In the genomic region with DNA sequence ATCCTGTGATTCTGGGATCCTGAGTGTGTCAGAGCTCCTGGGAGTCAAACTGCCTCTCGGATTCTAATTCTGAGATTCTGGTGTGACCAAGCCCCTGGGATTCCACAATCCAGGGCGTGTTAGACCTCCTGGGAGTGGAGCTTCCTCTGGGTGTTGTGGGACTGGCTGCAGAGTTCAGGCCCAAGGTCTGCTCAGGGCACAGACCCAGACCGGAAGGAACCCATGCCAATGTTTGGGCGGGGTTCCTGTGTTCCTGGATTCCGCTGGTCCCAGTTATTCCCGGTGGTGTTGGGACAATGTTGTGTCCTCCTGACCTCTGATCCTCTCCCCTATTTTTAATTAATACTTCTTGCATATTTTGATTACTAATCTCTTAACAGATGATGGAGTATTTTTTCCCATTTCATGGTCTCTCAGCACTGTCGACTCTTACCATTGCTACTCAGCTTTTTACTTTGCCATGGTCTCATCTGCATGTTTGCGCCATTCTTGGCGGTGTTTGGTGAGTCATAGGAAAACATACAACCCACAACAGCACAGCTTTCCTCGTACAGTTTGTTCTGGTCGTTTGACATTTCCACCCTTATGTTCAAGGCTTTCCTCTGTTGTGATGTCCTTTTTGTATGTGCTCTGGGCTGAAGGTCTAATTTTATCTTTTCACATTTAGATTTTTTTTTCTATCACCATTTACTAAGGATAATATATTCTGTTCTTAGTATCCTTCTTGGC, we compare ENCODE assay signal across 12 mouse cellular contexts. TPM values are rescaled to one million over a fixed set of nuclear protein-coding genes. Genes with fewer than 3 reads are reported as not detected.
A peak's percentile ranks its signal among the peaks of the same experiment; 100 is the strongest.
DNase-seq lines count a peak whose midpoint lies in the region; ATAC-seq and TF ChIP-seq lines count a peak whose summit lies in the region.
"Had no signal": no experiment of that assay in that cellular context is flagged by ENCODE, and none has a peak within 500 bp of the region (broad histone marks: within the 10 kb centered on the region; RNA-seq: fewer than 3 reads in every experiment).

No protein-coding gene starts in this region.

- H3K4me1 ChIP-seq in heart, embryonic 12.5 days (replicated peaks), result no peaks in the 10 kb centered on the region
- no peaks in the 10 kb centered on the region for H3K4me1 ChIP-seq in thymus, adult 2 months (replicated peaks; ENCODE audit: control insufficient read depth, insufficient read depth, low read length)
- H3K4me1 ChIP-seq in forebrain, embryonic 15.5 days, result no peaks in the 10 kb centered on the region
- no peaks in the 10 kb centered on the region for H3K4me1 ChIP-seq in hindbrain, postnatal 0 days (ENCODE audit: insufficient read depth, low read length)
- H3K4me1 ChIP-seq: embryonic facial prominence, embryonic 13.5 days; neural tube, embryonic 12.5 days had no signal

- no peaks in the 10 kb centered on the region for H3K36me3 ChIP-seq in heart, embryonic 12.5 days
- H3K36me3 ChIP-seq in thymus, adult 2 months (ENCODE audit: control insufficient read depth, insufficient read depth, low read length), result no peaks in the 10 kb centered on the region
- no peaks in the 10 kb centered on the region for H3K36me3 ChIP-seq in forebrain, embryonic 15.5 days
- H3K36me3 ChIP-seq in hindbrain, postnatal 0 days (ENCODE audit: insufficient read depth, low read length), result no peaks in the 10 kb centered on the region
- H3K36me3 ChIP-seq: embryonic facial prominence, embryonic 13.5 days; neural tube, embryonic 12.5 days had no signal

- no peaks in the 10 kb centered on the region for H3K27me3 ChIP-seq in heart, embryonic 12.5 days (replicated peaks)
- no peaks in the 10 kb centered on the region for H3K27me3 ChIP-seq in thymus, adult 2 months (ENCODE audit: control insufficient read depth, insufficient read depth, low read length)
- no peaks in the 10 kb centered on the region for H3K27me3 ChIP-seq in forebrain, embryonic 15.5 days
- H3K27me3 ChIP-seq in hindbrain, postnatal 0 days (ENCODE audit: insufficient read depth, low read length), result no peaks in the 10 kb centered on the region
- H3K27me3 ChIP-seq: embryonic facial prominence, embryonic 13.5 days; neural tube, embryonic 12.5 days had no signal

- no peak for ATAC-seq in heart, embryonic 12.5 days (ENCODE audit: insufficient number of reproducible peaks, low FRiP score)
- no peak for ATAC-seq in forebrain, embryonic 15.5 days (replicated peaks)
- no peak for ATAC-seq in hindbrain, postnatal 0 days

- H3K9me3 ChIP-seq in heart, embryonic 12.5 days (replicated peaks), result no peaks in the 10 kb centered on the region
- no peaks in the 10 kb centered on the region for H3K9me3 ChIP-seq in forebrain, embryonic 15.5 days
- H3K9me3 ChIP-seq in hindbrain, postnatal 0 days (ENCODE audit: low read length), result no peaks in the 10 kb centered on the region
- H3K9me3 ChIP-seq: embryonic facial prominence, embryonic 13.5 days; neural tube, embryonic 12.5 days had no signal

- 80% methylated on average over 11 of the region's 11 CpGs for WGBS in heart, embryonic 12.5 days
- WGBS in thymus, adult 2 months, result 82% methylated on average over 11 of the region's 11 CpGs
- 90% methylated on average over 11 of the region's 11 CpGs for WGBS in forebrain, embryonic 15.5 days
- 83% methylated on average over 11 of the region's 11 CpGs for WGBS in hindbrain, postnatal 0 days

- no peak overlapping the region for H3K4me3 ChIP-seq in heart, embryonic 12.5 days
- no peak overlapping the region for H3K4me3 ChIP-seq in thymus, adult 2 months (ENCODE audit: control insufficient read depth, insufficient read depth, low read length)
- no peak overlapping the region for H3K4me3 ChIP-seq in forebrain, embryonic 15.5 days
- no peak overlapping the region for H3K4me3 ChIP-seq in hindbrain, postnatal 0 days (ENCODE audit: low read length)
- H3K4me3 ChIP-seq: embryonic facial prominence, embryonic 13.5 days; neural tube, embryonic 12.5 days had no signal

- no peak overlapping the region for H3K4me2 ChIP-seq in heart, embryonic 12.5 days
- no peak overlapping the region for H3K4me2 ChIP-seq in forebrain, embryonic 15.5 days (replicated peaks)
- H3K4me2 ChIP-seq in hindbrain, postnatal 0 days (ENCODE audit: low read depth, low read length), result no peak overlapping the region
- H3K4me2 ChIP-seq: embryonic facial prominence, embryonic 13.5 days; lung, embryonic 14.5 days; neural tube, embryonic 12.5 days had no signal

- intact Hi-C loops in heart, postnatal 25 days (cut with DNase I), result no loop called here

- peak; percentile 80 to 89 for DNase-seq in heart, adult 18-20 months
- DNase-seq in adrenal gland, postnatal 10 days, result peak; percentile 80
- peak; percentile 64 for DNase-seq in heart, postnatal 25 days (ENCODE audit: low spot score)
- peak; percentile 88 for DNase-seq in lung, postnatal 36 days
- DNase-seq in thymus, adult 2 months, result no peak
- DNase-seq in hindbrain, postnatal 0 days (ENCODE audit: low spot score), result no peak
- DNase-seq: lung, embryonic 14.5 days had no signal

- TF ChIP-seq POLR2A in thymus, adult 2 months (IDR thresholded peaks at IDR 0.05; ENCODE audit: control insufficient read depth, extremely low read depth, insufficient read depth, low read length, poor library complexity), result no peak

- H3K9ac ChIP-seq in heart, embryonic 12.5 days, result no peak overlapping the region
- no peak overlapping the region for H3K9ac ChIP-seq in forebrain, embryonic 15.5 days (replicated peaks)
- H3K9ac ChIP-seq in hindbrain, postnatal 0 days (replicated peaks; ENCODE audit: low read length), result no peak overlapping the region
- H3K9ac ChIP-seq: embryonic facial prominence, embryonic 13.5 days; lung, embryonic 14.5 days; neural tube, embryonic 12.5 days had no signal

- H3K27ac ChIP-seq in heart, embryonic 12.5 days (ENCODE audit: poor library complexity, severe bottlenecking), result no peak overlapping the region
- H3K27ac ChIP-seq in thymus, adult 2 months (ENCODE audit: control insufficient read depth, insufficient read depth, low read length), result no peak overlapping the region
- H3K27ac ChIP-seq in forebrain, embryonic 15.5 days (replicated peaks), result no peak overlapping the region
- no peak overlapping the region for H3K27ac ChIP-seq in hindbrain, postnatal 0 days
- H3K27ac ChIP-seq: embryonic facial prominence, embryonic 13.5 days; neural tube, embryonic 12.5 days had no signal

- TF ChIP-seq CTCF in thymus, adult 2 months (IDR thresholded peaks at IDR 0.05; ENCODE audit: borderline replicate concordance, control insufficient read depth, extremely low read depth, insufficient read depth, low read length, poor library complexity), result no peak
- TF ChIP-seq CTCF in hindbrain, postnatal 0 days (IDR thresholded peaks at IDR 0.05; ENCODE audit: low read depth), result no peak

RNA-seq across cellular contexts. Expression of a gene that starts 10.6 kb away (rescaled TPM):
- not detected for total RNA-seq in heart, adult 18-20 months (2021)
- not detected in 2 replicates for polyA plus RNA-seq in heart, embryonic 12.5 days (2016; fragmentation: Nextera tagmentation; extraction: Ambion mirVana)
- total RNA-seq in adrenal gland, postnatal 10 days (2021), result not detected
- total RNA-seq in heart, postnatal 25 days (2021), result not detected
- not detected in 2 replicates for polyA plus RNA-seq in thymus, adult 2 months (2012; rRNA removed)
- polyA plus RNA-seq in forebrain, embryonic 15.5 days (2015; fragmentation: Nextera tagmentation; extraction: Ambion mirVana), result not detected in 2 replicates
- 0.16 TPM in 1 of 2 replicates, not detected in the other for total RNA-seq in hindbrain, postnatal 0 days (2014; rRNA removed)
- polyA plus RNA-seq in hindbrain, postnatal 0 days (2015; fragmentation: Nextera tagmentation; extraction: Ambion mirVana), result 0.09 TPM in 1 of 2 replicates, not detected in the other
- total RNA-seq: layer of hippocampus, adult 18-20 months had no signal
- polyA plus RNA-seq: lung, embryonic 14.5 days; neural tube, embryonic 12.5 days had no signal

RNA-seq across cellular contexts. Expression of a gene that starts 17.3 kb away (rescaled TPM):
- total RNA-seq in heart, adult 18-20 months (2021), result 10 to 100 TPM; 46.9 to 49.2 TPM
- polyA plus RNA-seq in heart, embryonic 12.5 days (2016; fragmentation: Nextera tagmentation; extraction: Ambion mirVana), result 60.1 and 66.9 TPM in 2 replicates
- 10 to 100 TPM; 70.6 to 71.2 TPM for total RNA-seq in adrenal gland, postnatal 10 days (2021)
- 10 to 100 TPM; 41.9 to 45.2 TPM for total RNA-seq in heart, postnatal 25 days (2021)
- 55.4 and 58.2 TPM in 2 replicates for polyA plus RNA-seq in thymus, adult 2 months (2012; rRNA removed)
- polyA plus RNA-seq in forebrain, embryonic 15.5 days (2015; fragmentation: Nextera tagmentation; extraction: Ambion mirVana), result 111 and 113 TPM in 2 replicates
- 94.9 and 112 TPM in 2 replicates for total RNA-seq in hindbrain, postnatal 0 days (2014; rRNA removed)
- 111 and 118 TPM in 2 replicates for polyA plus RNA-seq in hindbrain, postnatal 0 days (2015; fragmentation: Nextera tagmentation; extraction: Ambion mirVana)

RNA-seq across cellular contexts. Expression of a gene that starts 30.8 kb away (rescaled TPM):
- total RNA-seq in heart, adult 18-20 months (2021), result 1 to 10 TPM in 1 of 2 experiments, under 1 TPM in 1; 0.74 to 1.3 TPM
- polyA plus RNA-seq in heart, embryonic 12.5 days (2016; fragmentation: Nextera tagmentation; extraction: Ambion mirVana), result not detected in 2 replicates
- total RNA-seq in adrenal gland, postnatal 10 days (2021), result 10 to 100 TPM in 1 of 2 experiments, 1 to 10 TPM in 1; 4.1 to 11.1 TPM
- under 1 TPM; 0.57 to 0.98 TPM for total RNA-seq in heart, postnatal 25 days (2021)
- polyA plus RNA-seq in thymus, adult 2 months (2012; rRNA removed), result 3.7 and 8.2 TPM in 2 replicates
- 0.15 and 0.24 TPM in 2 replicates for polyA plus RNA-seq in forebrain, embryonic 15.5 days (2015; fragmentation: Nextera tagmentation; extraction: Ambion mirVana)
- total RNA-seq in hindbrain, postnatal 0 days (2014; rRNA removed), result 0.26 and 0.65 TPM in 2 replicates
- polyA plus RNA-seq in hindbrain, postnatal 0 days (2015; fragmentation: Nextera tagmentation; extraction: Ambion mirVana), result 0.20 and 0.37 TPM in 2 replicates
- polyA plus RNA-seq: neural tube, embryonic 12.5 days had no signal

RNA-seq across cellular contexts. Expression of a gene that starts 31.4 kb away (rescaled TPM):
- total RNA-seq in heart, adult 18-20 months (2021), result 10 to 100 TPM; 16.7 to 18.5 TPM
- polyA plus RNA-seq in heart, embryonic 12.5 days (2016; fragmentation: Nextera tagmentation; extraction: Ambion mirVana), result 59.7 and 60.0 TPM in 2 replicates
- total RNA-seq in adrenal gland, postnatal 10 days (2021), result 10 to 100 TPM; 29.7 to 38.5 TPM
- total RNA-seq in heart, postnatal 25 days (2021), result 10 to 100 TPM; 11.9 to 16.3 TPM
- polyA plus RNA-seq in thymus, adult 2 months (2012; rRNA removed), result 10.8 and 15.1 TPM in 2 replicates
- 101 and 108 TPM in 2 replicates for polyA plus RNA-seq in forebrain, embryonic 15.5 days (2015; fragmentation: Nextera tagmentation; extraction: Ambion mirVana)
- 37.6 and 39.4 TPM in 2 replicates for total RNA-seq in hindbrain, postnatal 0 days (2014; rRNA removed)
- polyA plus RNA-seq in hindbrain, postnatal 0 days (2015; fragmentation: Nextera tagmentation; extraction: Ambion mirVana), result 74.6 and 80.0 TPM in 2 replicates

RNA-seq across cellular contexts. Expression of a gene that starts 43.7 kb away (rescaled TPM):
- total RNA-seq in heart, adult 18-20 months (2021), result 10 to 100 TPM; 13.5 to 15.5 TPM
- polyA plus RNA-seq in heart, embryonic 12.5 days (2016; fragmentation: Nextera tagmentation; extraction: Ambion mirVana), result 26.0 and 26.1 TPM in 2 replicates
- 10 to 100 TPM; 25.8 to 28.7 TPM for total RNA-seq in adrenal gland, postnatal 10 days (2021)
- 10 to 100 TPM; 11.3 to 15.5 TPM for total RNA-seq in heart, postnatal 25 days (2021)
- polyA plus RNA-seq in thymus, adult 2 months (2012; rRNA removed), result 27.2 and 31.1 TPM in 2 replicates
- polyA plus RNA-seq in forebrain, embryonic 15.5 days (2015; fragmentation: Nextera tagmentation; extraction: Ambion mirVana), result 25.5 and 30.8 TPM in 2 replicates
- total RNA-seq in hindbrain, postnatal 0 days (2014; rRNA removed), result 15.8 and 19.0 TPM in 2 replicates
- 28.2 and 28.8 TPM in 2 replicates for polyA plus RNA-seq in hindbrain, postnatal 0 days (2015; fragmentation: Nextera tagmentation; extraction: Ambion mirVana)

Comparison
In these comparisons a context has a peak if more than half of its experiments do, and no peak if none do; other contexts are left out.
1. DNase-seq: peak in heart, adult 18-20 months (2 of 2), adrenal gland, postnatal 10 days (single experiment), heart, postnatal 25 days (single experiment) and lung, postnatal 36 days (single experiment); none in thymus, adult 2 months (single experiment) and hindbrain, postnatal 0 days (single experiment).